Mouse (Mus musculus): ENCODE data around the gene Gprin1.

Gprin1 gene

GRCm38 (mm10) chr13:54753733-54754132 lies 4.1 kb upstream of the Gprin1 start:
- no peak for TF ChIP-seq GATA4 (IDR thresholded peaks at IDR 0.05; ENCODE audit: insufficient replicate concordance, low read length)

GRCm38 (mm10) chr13:54752656-54753055 lies 3.0 kb upstream of the Gprin1 start:
- TF ChIP-seq GATA4 (IDR thresholded peaks at IDR 0.05; ENCODE audit: insufficient replicate concordance, low read length): no peak

- no peak for TF ChIP-seq GATA4 (IDR thresholded peaks at IDR 0.05; ENCODE audit: insufficient replicate concordance, low read length)
Observed at GRCm38 (mm10) chr13:54750699-54751098, 1.0 kb upstream of the Gprin1 start.

- no peak for TF ChIP-seq GATA4 (IDR thresholded peaks at IDR 0.05; ENCODE audit: insufficient replicate concordance, low read length)
Observed at GRCm38 (mm10) chr13:54749061-54749863, 412 bp downstream of the Gprin1 start.

DNA sequence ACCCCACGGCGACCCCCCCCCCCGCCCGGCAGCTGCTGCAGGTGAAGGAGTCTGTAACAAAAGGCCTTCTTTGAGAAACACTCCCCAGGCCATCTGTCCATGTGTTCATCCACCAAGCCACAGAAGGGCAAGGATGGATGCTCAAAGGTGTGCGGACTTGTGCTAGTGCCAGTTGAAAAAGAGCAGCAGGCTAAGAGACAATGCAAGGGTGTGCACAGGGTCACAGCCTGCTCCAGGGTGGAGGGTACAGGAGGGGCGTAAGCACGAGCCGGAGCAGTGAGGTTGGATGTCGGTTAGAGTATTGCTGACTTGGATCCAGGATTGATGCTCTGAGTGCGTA lies 983 bp downstream of the Gprin1 start:
- TF ChIP-seq GATA4 (IDR thresholded peaks at IDR 0.05; ENCODE audit: insufficient replicate concordance, low read length): no peak

DNA sequence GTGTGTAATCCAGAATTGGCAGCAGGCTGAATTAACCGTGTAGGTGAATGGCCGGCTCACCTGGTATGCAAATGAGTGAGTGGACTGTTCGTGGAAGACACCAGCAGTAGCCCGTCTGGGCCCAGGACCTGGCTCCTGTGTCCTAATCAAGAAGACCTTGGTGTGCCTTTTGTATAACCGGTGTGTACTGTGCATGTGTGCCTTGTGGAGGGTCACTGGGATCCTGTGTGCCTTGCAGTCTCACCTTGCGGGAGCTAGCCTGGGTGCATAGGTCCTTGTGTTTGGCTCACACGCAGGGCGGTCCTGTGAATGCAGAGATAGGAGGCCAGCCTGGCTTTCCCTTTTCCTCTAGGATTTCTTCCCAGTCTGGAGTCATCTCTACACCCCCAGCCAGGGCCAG lies 1.5 kb downstream of the Gprin1 start:
- TF ChIP-seq GATA4 (IDR thresholded peaks at IDR 0.05; ENCODE audit: insufficient replicate concordance, low read length): no peak

DNA sequence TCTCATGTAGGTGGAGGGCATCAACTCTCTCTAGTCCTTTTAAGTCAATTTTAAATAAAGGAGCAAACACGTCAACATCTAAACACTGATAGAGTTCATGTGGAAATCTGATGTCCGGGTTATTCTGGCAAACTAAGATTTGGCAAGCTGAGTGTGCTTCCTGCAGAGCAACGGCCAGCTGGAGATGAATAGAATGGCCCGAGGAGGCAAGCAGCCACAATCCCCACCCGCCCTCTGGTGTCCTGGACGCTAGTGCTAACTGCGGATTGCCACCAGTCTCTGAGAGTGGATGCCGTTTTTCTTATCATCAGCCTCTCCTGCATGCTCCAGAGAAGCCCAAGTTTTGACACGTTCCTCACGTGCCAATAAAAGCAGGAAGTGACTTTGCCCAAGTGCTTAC lies 2.8 kb downstream of the Gprin1 start:
- no peak for TF ChIP-seq GATA4 (IDR thresholded peaks at IDR 0.05; ENCODE audit: insufficient replicate concordance, low read length)

- no peak for TF ChIP-seq GATA4 (IDR thresholded peaks at IDR 0.05; ENCODE audit: insufficient replicate concordance, low read length)
Observed at GRCm38 (mm10) chr13:54746110-54746509, 3.6 kb downstream of the Gprin1 start.

DNA sequence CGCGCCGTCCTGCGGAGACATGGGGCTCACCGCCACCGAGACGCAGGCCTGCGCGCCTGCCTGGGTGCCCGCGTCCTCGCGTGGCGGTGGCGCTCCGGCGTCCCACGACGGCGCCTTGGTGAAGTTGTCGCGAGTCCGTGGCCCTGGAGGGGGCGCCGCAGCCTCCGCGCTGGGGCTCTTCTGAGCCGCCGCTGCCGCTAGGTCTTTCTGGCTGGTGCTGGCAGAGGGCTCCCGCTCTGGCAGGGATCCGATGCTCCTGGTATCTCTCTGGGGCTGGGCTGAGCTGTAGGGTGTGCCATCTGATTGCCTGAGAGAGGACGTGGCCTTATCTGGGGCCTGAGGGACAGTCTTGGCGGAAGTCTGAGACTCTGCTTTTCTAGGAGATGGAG lies 11.5 kb downstream of the Gprin1 start:
- TF ChIP-seq GATA4 (IDR thresholded peaks at IDR 0.05; ENCODE audit: insufficient replicate concordance, low read length): no peak

- no peak for TF ChIP-seq GATA4 (IDR thresholded peaks at IDR 0.05; ENCODE audit: insufficient replicate concordance, low read length)
Observed at GRCm38 (mm10) chr13:54737488-54738212, 12.0 kb downstream of the Gprin1 start.

- TF ChIP-seq GATA4 (IDR thresholded peaks at IDR 0.05; ENCODE audit: insufficient replicate concordance, low read length): no peak
Observed at GRCm38 (mm10) chr13:54736931-54737330, 12.7 kb downstream of the Gprin1 start.

- TF ChIP-seq GATA4 (IDR thresholded peaks at IDR 0.05; ENCODE audit: insufficient replicate concordance, low read length): no peak
Observed at GRCm38 (mm10) chr13:54726131-54726530, 23.5 kb downstream of the Gprin1 start.

DNA sequence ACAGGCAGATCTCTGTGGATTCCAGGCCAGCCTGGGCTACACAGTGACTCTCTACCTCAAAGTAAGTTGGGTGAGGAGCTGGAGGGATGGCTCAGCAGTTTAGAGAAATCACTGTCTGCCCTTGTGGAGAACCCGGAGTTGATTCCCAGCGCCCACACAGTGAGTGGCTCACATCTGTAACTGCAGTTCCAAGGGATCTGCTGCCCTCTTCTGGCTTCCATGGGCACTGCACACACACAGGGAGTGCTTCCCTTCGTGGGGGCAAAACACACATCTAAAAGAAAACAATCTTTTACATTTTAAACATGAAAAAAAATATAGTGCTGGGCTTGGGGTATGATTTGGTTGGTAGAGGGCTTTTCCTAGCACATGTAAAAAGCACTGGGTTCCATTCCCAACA lies 26.5 kb downstream of the Gprin1 start:
- TF ChIP-seq GATA4 (IDR thresholded peaks at IDR 0.05; ENCODE audit: insufficient replicate concordance, low read length): no peak

GRCm38 (mm10) chr13:54716916-54717315 lies 32.8 kb downstream of the Gprin1 start:
- no peak for TF ChIP-seq GATA4 (IDR thresholded peaks at IDR 0.05; ENCODE audit: insufficient replicate concordance, low read length)

- no peak for TF ChIP-seq GATA4 (IDR thresholded peaks at IDR 0.05; ENCODE audit: insufficient replicate concordance, low read length)
Observed at GRCm38 (mm10) chr13:54714996-54715395, 34.7 kb downstream of the Gprin1 start.

GRCm38 (mm10) chr13:54714393-54714792 lies 35.3 kb downstream of the Gprin1 start:
- TF ChIP-seq GATA4 (IDR thresholded peaks at IDR 0.05; ENCODE audit: insufficient replicate concordance, low read length): no peak

Data from liver, adult (tissue).